In genomic region chr9:34912996-34913395, GRCm38 (mm10) we compare ENCODE assay signal across 9 mouse cellular contexts.
DNase-seq lines count a peak whose midpoint lies in the region; ATAC-seq lines count a peak whose summit lies in the region.
"Had no signal": no experiment of that assay in that cellular context is flagged by ENCODE, and none has a peak within 500 bp of the region (broad histone marks: within the 10 kb centered on the region; RNA-seq: fewer than 3 reads in every experiment).

No protein-coding gene starts in this region.

- H3K9ac ChIP-seq in limb, embryonic 11.5 days (ENCODE audit: low read length): no peak overlapping the region
- H3K9ac ChIP-seq: stomach, embryonic 15.5 days had no signal

- H3K4me3 ChIP-seq in limb, embryonic 11.5 days (ENCODE audit: low read depth, low read length): no peak overlapping the region
- H3K4me3 ChIP-seq: stomach, embryonic 15.5 days had no signal

- no peaks in the 10 kb centered on the region for H3K9me3 ChIP-seq in limb, embryonic 11.5 days (ENCODE audit: control insufficient read depth, low read length)
- H3K9me3 ChIP-seq: stomach, embryonic 15.5 days had no signal

- no peak overlapping the region for H3K4me2 ChIP-seq in limb, embryonic 11.5 days (ENCODE audit: low read depth, severe bottlenecking)
- H3K4me2 ChIP-seq: stomach, embryonic 15.5 days had no signal

- WGBS in limb, embryonic 11.5 days: 6% methylated on average over 5 of the region's 5 CpGs

- no peaks in the 10 kb centered on the region for H3K27me3 ChIP-seq in limb, embryonic 11.5 days (ENCODE audit: control insufficient read depth, insufficient read depth, low read length)
- H3K27me3 ChIP-seq: stomach, embryonic 15.5 days had no signal

- H3K27ac ChIP-seq in limb, embryonic 11.5 days (replicated peaks; ENCODE audit: low read depth, low read length): no peak overlapping the region
- H3K27ac ChIP-seq: stomach, embryonic 15.5 days had no signal

- H3K4me1 ChIP-seq in limb, embryonic 11.5 days (ENCODE audit: control insufficient read depth, insufficient read depth, low read length): no peaks in the 10 kb centered on the region
- H3K4me1 ChIP-seq: stomach, embryonic 15.5 days had no signal

- ATAC-seq in limb, embryonic 11.5 days (ENCODE audit: insufficient number of reproducible peaks, low FRiP score, low TSS enrichment, low read depth): no peak
- ATAC-seq in granulocyte monocyte progenitor cell, adult 5-6 weeks (replicated peaks; ENCODE audit: poor library complexity, severe bottlenecking): no peak

- no peaks in the 10 kb centered on the region for H3K36me3 ChIP-seq in limb, embryonic 11.5 days (ENCODE audit: control insufficient read depth, insufficient read depth, low read length)
- H3K36me3 ChIP-seq: stomach, embryonic 15.5 days had no signal

- peak; percentile 7 to 38 for DNase-seq in heart, adult 18-20 months
- DNase-seq in heart, adult 11 months: no peak
- peak; percentile 34 to 76 for DNase-seq in adrenal gland, adult (ENCODE audit: inconsistent age in 2 of 2, low spot score in 1 of 2)
- DNase-seq in forelimb bud, embryonic 11.5 days (ENCODE audit: low read depth, low spot score): peak; percentile 88
- peak; percentile 90 for DNase-seq in limb, embryonic 11.5 days (ENCODE audit: low spot score)
- DNase-seq in retina, embryonic 14.5 days (ENCODE audit: low spot score): peak; percentile 81
- DNase-seq in layer of hippocampus, adult 11-12 months (ENCODE audit: low spot score): no peak

Comparison
In these comparisons a context has a peak if more than half of its experiments do, and no peak if none do; other contexts are left out.
1. DNase-seq: peak in heart, adult 18-20 months (2 of 2), adrenal gland, adult (2 of 2), forelimb bud, embryonic 11.5 days (single experiment), limb, embryonic 11.5 days (single experiment) and retina, embryonic 14.5 days (single experiment); none in heart, adult 11 months (single experiment) and layer of hippocampus, adult 11-12 months (single experiment).